Mouse (Mus musculus) myocyte (in vitro differentiated cells): ENCODE results near the gene Nuak2. TPM values are rescaled to one million over a fixed set of nuclear protein-coding genes. Genes with fewer than 3 reads are reported as not detected.

Experiments used
- H3K27me3 ChIP-seq: one replicate; pipeline ENCODE4 v1.6.1; 2011; ENCODE audit not compliant: control insufficient read depth, insufficient read depth, insufficient read length
- H3K36me3 ChIP-seq: one replicate; pipeline ENCODE4 v1.6.1; 2011; ENCODE audit not compliant: control insufficient read depth, insufficient read depth
- H3K4me2 ChIP-seq: one replicate; pipeline ENCODE4 v1.6.1; 2011; ENCODE audit warnings: low read depth, control low read depth
- H3K4me3 ChIP-seq: one replicate; pipeline ENCODE4 v1.5.1; 2011; ENCODE audit warnings: mild to moderate bottlenecking, control low read depth, moderate library complexity
- H3K79me2 ChIP-seq: one replicate; pipeline ENCODE4 v1.6.1; 2011; ENCODE audit not compliant: control insufficient read depth, insufficient read depth
- H3ac ChIP-seq: one replicate; pipeline ENCODE4 v1.6.1; 2011; ENCODE audit not compliant: control insufficient read depth, insufficient read length
- CEBPB ChIP-seq: IDR thresholded peaks from 2 replicates; pipeline ENCODE4 v1.6.1; 2011; ENCODE audit warnings: mild to moderate bottlenecking, moderate library complexity; ENCODE audit not compliant: poor library complexity, insufficient read depth, severe bottlenecking
- E2F4 ChIP-seq: IDR thresholded peaks from one replicate; pipeline ENCODE4 v1.6.1; 2011; ENCODE audit warnings: mild to moderate bottlenecking, control low read depth, moderate library complexity; ENCODE audit not compliant: insufficient read depth
- MAX ChIP-seq: IDR thresholded peaks from one replicate; pipeline ENCODE4 v1.6.1; 2011; ENCODE audit warnings: low read depth, mild to moderate bottlenecking, control low read depth
- MYOD1 ChIP-seq, 3 experiments: IDR thresholded peaks; one replicate each; pipeline ENCODE4 v1.6.1; 2011; ENCODE audit warnings: control low read depth in 2 of 3, low read depth in 2 of 3, mild to moderate bottlenecking in 2 of 3, moderate library complexity in 1 of 3; ENCODE audit not compliant: insufficient read length in 2 of 3, control insufficient read depth in 1 of 3
- MYOG ChIP-seq, 3 experiments: IDR thresholded peaks; one replicate each; pipeline ENCODE4 v1.6.1; 2011; ENCODE audit warnings: control low read depth in 2 of 3, low read depth in 2 of 3, mild to moderate bottlenecking in 2 of 3; ENCODE audit not compliant: insufficient read length in 2 of 3, control insufficient read depth in 1 of 3, insufficient read depth in 1 of 3
- POLR2A ChIP-seq: IDR thresholded peaks from one replicate; pipeline ENCODE4 v1.6.1; 2011; ENCODE audit warnings: low read depth, mild to moderate bottlenecking, control low read depth, moderate library complexity; ENCODE audit not compliant: insufficient read length
- POLR2AphosphoS2 ChIP-seq: IDR thresholded peaks from one replicate; pipeline ENCODE4 v1.6.1; 2011; ENCODE audit warnings: low read depth, control low read depth; ENCODE audit not compliant: insufficient read length
- REST ChIP-seq: IDR thresholded peaks from one replicate; pipeline ENCODE4 v1.6.1; 2011; ENCODE audit warnings: mild to moderate bottlenecking, control low read depth, moderate library complexity; ENCODE audit not compliant: insufficient read depth, insufficient read length
- SRF ChIP-seq: IDR thresholded peaks from one replicate; pipeline ENCODE4 v1.6.1; 2011; ENCODE audit warnings: low read depth; ENCODE audit not compliant: control insufficient read depth, insufficient read length
- TCF12 ChIP-seq: IDR thresholded peaks from one replicate; pipeline ENCODE4 v1.6.1; 2011; ENCODE audit warnings: mild to moderate bottlenecking, control low read depth; ENCODE audit not compliant: poor library complexity, insufficient read depth, severe bottlenecking
- TCF3 ChIP-seq: IDR thresholded peaks from one replicate; pipeline ENCODE4 v1.6.1; 2011; ENCODE audit warnings: low read depth, control low read depth; ENCODE audit not compliant: insufficient read length
- USF1 ChIP-seq: IDR thresholded peaks from one replicate; pipeline ENCODE4 v1.6.1; 2011; ENCODE audit warnings: low read depth, mild to moderate bottlenecking, control low read depth, moderate library complexity
- polyA plus RNA-seq: library from polyadenylated mRNA; unstranded; fragments of >200 nt; fragmentation: generic; extraction: Trizol; gene quantifications from one replicate; pipeline ENCODE4 v1.2.1, GENCODE M21; 2012; ENCODE audit warnings: missing spikeins

Gene Nuak2
- polyA plus RNA-seq, 1 experiment: 6.0 TPM

GRCm38 (mm10) chr1:132311174-132311859 is 4.6 kb upstream of the Nuak2 start:
- no peaks in the 10 kb centered on the region for H3K27me3 ChIP-seq
- peaks cover 3% of the 10 kb centered on the region for H3K79me2 ChIP-seq
- H3K36me3 ChIP-seq: no peaks in the 10 kb centered on the region
- TF ChIP-seq TCF12 (no peak), MYOG (IDR thresholded peaks at IDR 0.05; ENCODE audit: control insufficient read depth in 1 of 3, insufficient read depth in 1 of 3, insufficient read length in 2 of 3, low read depth in 2 of 3) (no peak), CEBPB (no peak), POLR2AphosphoS2 (no peak), SRF (no peak)
- no peak overlapping the region for H3ac ChIP-seq
- no peak overlapping the region for H3K4me3 ChIP-seq
- no peak overlapping the region for H3K4me2 ChIP-seq

- H3K4me2 ChIP-seq: no peak overlapping the region
- H3K36me3 ChIP-seq: no peaks in the 10 kb centered on the region
Observed at GRCm38 (mm10) chr1:132312043-132312442, 3.9 kb upstream of the Nuak2 start.

GRCm38 (mm10) chr1:132312703-132313102 is 3.2 kb upstream of the Nuak2 start:
- H3K4me2 ChIP-seq: no peak overlapping the region
- H3K4me3 ChIP-seq: no peak overlapping the region
- no peak for TF ChIP-seq SRF
- no peak for TF ChIP-seq POLR2AphosphoS2
- TF ChIP-seq POLR2A: no peak
- no peak for TF ChIP-seq E2F4
- no peak for TF ChIP-seq MAX
- TF ChIP-seq CEBPB: no peak
- no peak for TF ChIP-seq MYOG (IDR thresholded peaks at IDR 0.05; ENCODE audit: control insufficient read depth in 1 of 3, insufficient read depth in 1 of 3, insufficient read length in 2 of 3, low read depth in 2 of 3)
- TF ChIP-seq MYOD1 (IDR thresholded peaks at IDR 0.05; ENCODE audit: control insufficient read depth in 1 of 3, insufficient read length in 2 of 3, low read depth in 2 of 3): no peak
- no peak for TF ChIP-seq REST
- no peak for TF ChIP-seq TCF12
- no peak for TF ChIP-seq TCF3
- no peak for TF ChIP-seq USF1
- peaks cover 16% of the 10 kb centered on the region for H3K79me2 ChIP-seq
- no peaks in the 10 kb centered on the region for H3K36me3 ChIP-seq
- no peaks in the 10 kb centered on the region for H3K27me3 ChIP-seq
- H3ac ChIP-seq: no peak overlapping the region

More at GRCm38 (mm10) chr1:132312043-132312442, 3.9 kb upstream of the Nuak2 start:
- Histone ChIP-seq H3ac (no peak overlapping the region), H3K79me2 (peaks cover 10% of the 10 kb centered on the region), H3K4me3 (no peak overlapping the region), H3K27me3 (no peaks in the 10 kb centered on the region)
- TF ChIP-seq E2F4 (no peak), MYOG (IDR thresholded peaks at IDR 0.05; ENCODE audit: control insufficient read depth in 1 of 3, insufficient read depth in 1 of 3, insufficient read length in 2 of 3, low read depth in 2 of 3) (no peak), POLR2AphosphoS2 (no peak), MAX (no peak), TCF3 (no peak), CEBPB (no peak), TCF12 (no peak), MYOD1 (IDR thresholded peaks at IDR 0.05; ENCODE audit: control insufficient read depth in 1 of 3, insufficient read length in 2 of 3, low read depth in 2 of 3) (no peak), SRF (no peak), REST (no peak), POLR2A (no peak)

- TF ChIP-seq TCF3 (no peak), USF1 (no peak), REST (no peak), E2F4 (no peak), POLR2AphosphoS2 (no peak), SRF (no peak), MYOD1 (IDR thresholded peaks at IDR 0.05; ENCODE audit: control insufficient read depth in 1 of 3, insufficient read length in 2 of 3, low read depth in 2 of 3) (no peak), TCF12 (no peak), MAX (no peak), POLR2A (no peak), MYOG (IDR thresholded peaks at IDR 0.05; ENCODE audit: control insufficient read depth in 1 of 3, insufficient read depth in 1 of 3, insufficient read length in 2 of 3, low read depth in 2 of 3) (no peak), CEBPB (no peak)
- Histone ChIP-seq H3ac (peak overlapping the region; percentile 11), H3K4me2 (peak overlapping the region; percentile 94), H3K36me3 (no peaks in the 10 kb centered on the region), H3K4me3 (peak overlapping the region; percentile 56), H3K27me3 (no peaks in the 10 kb centered on the region), H3K79me2 (peaks cover 41% of the 10 kb centered on the region)
Observed at GRCm38 (mm10) chr1:132316625-132316994, 684 bp downstream of the Nuak2 start.

GRCm38 (mm10) chr1:132317413-132317812 is 1.5 kb downstream of the Nuak2 start:
- no peak overlapping the region for H3ac ChIP-seq
- no peaks in the 10 kb centered on the region for H3K27me3 ChIP-seq
- peak overlapping the region; percentile 56 for H3K4me3 ChIP-seq
- TF ChIP-seq SRF (no peak), CEBPB (peak; percentile 95)
- peaks cover 41% of the 10 kb centered on the region for H3K79me2 ChIP-seq
- H3K36me3 ChIP-seq: no peaks in the 10 kb centered on the region
- peak overlapping the region; percentile 94 for H3K4me2 ChIP-seq
